Mouse (Mus musculus) CD4-positive naive resting alpha-beta T cell, adult 57 days (primary cell): Measurements from ENCODE around the gene Gm43518. TPM values are rescaled to one million over a fixed set of nuclear protein-coding genes. Genes with fewer than 3 reads are reported as not detected.

Experiments used
- total RNA-seq: library from RNA; stranded (reverse); gene quantifications from one replicate; pipeline ENCODE4 v1.2.4, GENCODE M21; 2023

The Gm43518 gene
- 3.3 TPM for total RNA-seq

GRCm38 (mm10) chr5:123927118-123927517 lies at the start of gene Gm43518:
Gene Gm43518 (plus strand): TSS chr5:123927418.

DNA sequence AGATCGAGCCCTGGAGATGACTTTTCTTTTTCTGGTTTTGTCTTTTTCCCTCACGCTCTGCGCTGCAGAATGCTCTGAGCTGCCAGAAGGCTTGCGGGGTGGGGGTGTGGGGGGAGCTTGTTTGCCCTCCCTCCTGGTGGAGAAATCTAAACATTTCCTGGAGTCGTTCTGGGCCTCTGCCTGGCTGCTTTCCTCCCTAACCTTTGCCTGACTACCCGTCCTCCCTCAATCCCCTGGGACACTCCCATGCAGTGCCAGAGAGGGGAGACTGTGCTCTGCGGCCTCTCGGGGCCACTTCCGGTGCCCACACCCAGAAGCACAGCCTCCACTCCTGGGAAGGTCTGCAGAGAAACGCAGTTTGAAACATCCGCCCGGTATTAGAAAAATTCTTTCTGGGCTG lies 47.3 kb upstream of the Gm43518 start, which contains the start of gene Hcar1:
Hcar1 (minus strand) TSS at position 93 of the 400 bp plus-strand sequence.

GRCm38 (mm10) chr5:123906976-123907630 lies 20.1 kb upstream of the Gm43518 start, which contains the start of gene Denr:
Gene Denr (plus strand): TSS chr5:123907175.

DNA sequence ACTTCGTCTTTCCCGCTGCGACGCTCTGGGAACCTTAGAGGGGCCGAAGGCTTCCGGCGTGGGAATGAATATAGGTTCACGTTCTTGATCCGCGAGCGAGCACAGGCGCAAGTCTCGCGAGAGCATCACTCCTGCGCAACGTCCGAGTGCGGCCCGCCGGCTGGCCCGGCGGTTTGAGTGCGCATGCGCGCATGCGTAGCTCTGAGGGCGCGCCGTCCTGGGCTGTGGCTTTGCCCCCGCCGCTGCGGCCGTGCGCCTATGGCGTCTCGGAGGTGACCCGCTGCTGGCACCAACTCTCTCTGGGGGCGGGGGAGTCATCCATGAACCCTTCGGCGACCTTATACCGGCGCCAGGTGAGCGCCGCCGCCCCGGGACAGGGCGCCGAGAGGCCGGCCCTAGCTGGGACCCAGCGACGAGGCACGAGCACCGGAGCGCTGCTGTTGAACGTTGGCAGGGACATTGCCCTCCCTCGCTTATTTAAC lies 3.3 kb downstream of the Gm43518 start, which contains the start of gene Ccdc62:
Ccdc62 (plus strand) TSS at position 172 of the 482 bp plus-strand sequence.

GRCm38 (mm10) chr5:123973299-123974178 lies 46.3 kb downstream of the Gm43518 start, which contains the start of gene Hip1r:
Gene Hip1r (plus strand): TSS chr5:123973628.

Other genes with a start within 250 kb of the Gm43518 start
- 99.2 TPM for gene Clip1, start 242.8 kb upstream of the Gm43518 start, total RNA-seq
- gene Zcchc8, start 206.3 kb upstream of the Gm43518 start, total RNA-seq, result 78.7 TPM
- gene Rsrc2, start 178.0 kb upstream of the Gm43518 start, total RNA-seq, result 247 TPM
- gene Kntc1, start 177.7 kb upstream of the Gm43518 start, total RNA-seq, result 1.1 TPM
- gene Hcar2, start 61.9 kb upstream of the Gm43518 start, total RNA-seq, result 1.5 TPM
- gene Hcar1, start 47.4 kb upstream of the Gm43518 start, total RNA-seq, result 0.33 TPM
- 33.8 TPM for gene Denr, start 20.2 kb upstream of the Gm43518 start, total RNA-seq
- 2.2 TPM for gene Ccdc62, start 3.3 kb downstream of the Gm43518 start, total RNA-seq
- 36.3 TPM for gene Hip1r, start 46.2 kb downstream of the Gm43518 start, total RNA-seq
- 890 TPM for gene Vps37b, start 104.9 kb downstream of the Gm43518 start, total RNA-seq
- 21.5 TPM for gene Abcb9, start 168.4 kb downstream of the Gm43518 start, total RNA-seq
- gene Ogfod2, start 184.9 kb downstream of the Gm43518 start, total RNA-seq, result 20.0 TPM
- 41.2 TPM for gene Arl6ip4, start 188.7 kb downstream of the Gm43518 start, total RNA-seq